Mouse (Mus musculus) kidney, adult 2 months (tissue): ENCODE data around the gene Thumpd1.
A peak's percentile ranks its signal among the peaks of the same experiment; 100 is the strongest.

Experiments
- CTCF ChIP-seq: fragments of 200-500 bp; conservative IDR thresholded peaks from 2 replicates; pipeline ENCODE4 v1.5.1; 2011; ENCODE audit warnings: low read depth, mild to moderate bottlenecking, control low read depth, low read length, moderate library complexity, mixed read lengths; ENCODE audit not compliant: insufficient read depth, insufficient read length
- POLR2A ChIP-seq: fragments of 200-500 bp; IDR thresholded peaks from one replicate; pipeline ENCODE4 v1.6.1; 2011; ENCODE audit warnings: low read depth, low read length, control low read depth

DNA sequence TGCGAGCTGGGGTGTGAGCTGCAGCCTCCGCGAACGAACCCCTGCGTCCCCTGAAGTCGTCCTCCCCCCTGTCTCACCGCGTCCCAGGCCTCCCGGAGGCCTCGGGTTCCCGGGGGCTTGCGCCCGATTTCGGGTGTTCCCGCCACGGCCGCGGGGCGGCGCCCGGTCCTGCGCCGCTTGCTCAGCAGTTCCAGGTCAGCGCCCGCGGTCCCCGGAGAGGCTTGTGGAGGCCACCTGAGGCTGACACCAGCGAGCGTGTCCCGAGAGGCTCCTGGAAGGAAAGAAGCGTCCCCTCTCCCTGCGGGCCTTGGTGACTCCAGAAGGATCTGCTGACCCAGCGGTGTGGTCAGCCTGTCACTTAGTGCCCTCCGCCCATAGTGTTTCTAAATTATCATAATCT is 23.7 kb upstream of the Thumpd1 start:
- peak; percentile 37; the same call in 1 of the 2 replicates for TF ChIP-seq CTCF
- no peak for TF ChIP-seq POLR2A
